Mouse (Mus musculus): Measurements from ENCODE around the gene Gm10309. TPM values are rescaled to one million over a fixed set of nuclear protein-coding genes. Genes with fewer than 3 reads are reported as not detected.

The Gm10309 gene
- polyA plus RNA-seq, 1 experiment: 0.06 TPM

- TF ChIP-seq POLR2A (IDR thresholded peaks at IDR 0.05; ENCODE audit: low read depth, low read length): no peak
- TF ChIP-seq CTCF (IDR thresholded peaks at IDR 0.05; ENCODE audit: extremely low read depth, insufficient read depth, insufficient read length, insufficient replicate concordance): no peak
- Histone ChIP-seq H3K27ac (ENCODE audit: insufficient read depth, low read length) (no peak overlapping the region), H3K4me1 (ENCODE audit: control insufficient read depth, insufficient read depth, insufficient read length) (peaks cover 1% of the 10 kb centered on the region; the same call in 1 of the 2 replicates), H3K36me3 (ENCODE audit: control insufficient read depth, insufficient read depth, low read length) (no peaks in the 10 kb centered on the region), H3K4me3 (ENCODE audit: extremely low read depth, insufficient read depth, insufficient read length) (no peak overlapping the region), H3K27me3 (ENCODE audit: control insufficient read depth, insufficient read depth, low read length) (no peaks in the 10 kb centered on the region)
- WGBS: 87% methylated on average over 4 of the region's 4 CpGs
- DNase-seq (ENCODE audit: low read depth in 1 of 2, low spot score in 2 of 2): no peak
Measured at GRCm38 (mm10) chr17:86452934-86453333, 52.1 kb downstream of the Gm10309 start.

Other genes starting within 250 kb of the Gm10309 start
- 39.8 and 40.1 TPM in 2 replicates for gene Epas1, start 248.5 kb upstream of the Gm10309 start, polyA plus RNA-seq (2012; rRNA removed)

Measured in spleen, adult 2 months (tissue).